Mouse (Mus musculus): ENCODE data around the gene Thsd7a.

- TF ChIP-seq POLR2A (IDR thresholded peaks at IDR 0.05; ENCODE audit: borderline replicate concordance, extremely low read depth, low read depth, low read length) (no peak), CTCF (IDR thresholded peaks at IDR 0.05; ENCODE audit: insufficient read depth, low read length) (no peak)
Measured at GRCm38 (mm10) chr6:12555114-12556099, 193.8 kb downstream of the Thsd7a start.

All from lung, adult 2 months (tissue).